Mouse (Mus musculus): ENCODE measurements around the gene Ttc7b.

DNA sequence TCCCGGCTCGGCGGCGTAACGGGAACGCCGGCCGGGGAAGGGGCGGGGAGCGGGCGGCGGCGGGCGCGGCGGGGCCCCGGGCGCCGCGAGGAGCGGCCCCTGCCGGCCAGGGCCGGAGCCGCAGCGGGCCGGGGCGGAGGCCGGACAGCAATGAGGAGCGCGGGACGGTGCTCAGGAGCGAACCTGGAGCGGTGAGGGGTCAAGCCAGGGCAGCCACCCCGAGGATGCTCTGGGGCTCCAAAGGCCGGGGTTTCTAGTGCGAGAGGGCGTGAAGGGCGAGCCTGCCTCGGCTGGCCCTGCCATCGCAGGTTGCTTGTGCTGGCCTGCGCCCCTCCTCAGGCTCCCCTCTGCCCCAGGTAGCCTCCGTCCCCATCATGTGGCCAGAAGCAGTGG, at the start of gene Ttc7b:
- TF ChIP-seq CTCF (IDR thresholded peaks at IDR 0.05), result peak; percentile 55
- no peak for TF ChIP-seq EP300 (IDR thresholded peaks at IDR 0.05)
